Mouse (Mus musculus) liver, adult 2 months (tissue): ENCODE results near the gene Ogdhl.

ENCODE experiments used
- CTCF ChIP-seq: fragments of 200-500 bp; IDR thresholded peaks from 2 replicates; pipeline ENCODE4 v1.5.1; 2011; ENCODE audit warnings: low read depth, low read length, control low read depth
- POLR2A ChIP-seq: fragments of 200-500 bp; IDR thresholded peaks from 2 replicates; pipeline ENCODE4 v1.6.1; 2011; ENCODE audit warnings: low read length, control low read depth; ENCODE audit not compliant: insufficient read depth; ENCODE audit errors: extremely low read depth

DNA sequence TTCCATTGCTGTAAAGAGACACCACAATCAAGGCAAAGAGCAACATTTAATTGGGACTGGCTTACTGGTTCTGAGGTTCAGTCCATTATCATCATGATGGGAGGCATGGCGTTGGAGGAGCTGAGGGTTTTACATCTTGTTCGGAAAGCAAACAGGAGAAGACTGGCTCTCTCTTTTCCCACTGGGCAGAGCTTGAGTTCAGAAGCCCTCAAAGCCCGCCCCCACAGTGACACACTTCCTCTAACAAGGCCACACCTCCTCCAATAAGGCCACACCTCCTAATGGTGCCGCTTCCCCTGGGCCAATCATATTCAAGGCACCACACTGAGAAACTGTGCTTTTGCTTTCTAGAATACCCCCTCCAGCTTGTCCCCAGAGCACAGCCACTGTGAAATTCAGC, 4.0 kb upstream of the Ogdhl start:
- TF ChIP-seq POLR2A (no peak), CTCF (no peak)
